Mouse (Mus musculus) heart, embryonic 14.5 days (tissue): ENCODE data around the gene Pde8b. TPM values are rescaled to one million over a fixed set of nuclear protein-coding genes. Genes with fewer than 3 reads are reported as not detected.
"Not testable (repeated sequence)": the region's sequence is repeated elsewhere in the genome, so short reads cannot be mapped to it uniquely, and the experiment has no call there.

Source experiments
- ATAC-seq: fragments of 200-750 bp; cut with Nextera tagmentation; 2 replicates; pipeline ENCODE4 v1.8.0; 2017; ENCODE audit warnings: low read depth, moderate TSS enrichment; ENCODE audit not compliant: insufficient number of reproducible peaks, insufficient read depth, low FRiP score
- H3K27ac ChIP-seq, 2 experiments: fragments of 200-500 bp in 1 of 2; fragments of 300-500 bp in 1 of 2; sonication (generic) in 1 of 2; replicated peaks in 1 of 2; 2 replicates each; pipeline ENCODE4 v1.5.1; 2012 to 2014; ENCODE audit warnings: low read depth in 2 of 2, low read length in 2 of 2, control low read depth in 1 of 2, mild to moderate bottlenecking in 1 of 2, mixed read lengths in 1 of 2; ENCODE audit not compliant: control insufficient read depth in 1 of 2, insufficient read depth in 1 of 2
- H3K27me3 ChIP-seq: fragments of 300-500 bp; sonication (generic); 2 replicates; pipeline ENCODE4 v1.6.1; 2014; ENCODE audit warnings: mild to moderate bottlenecking, low read length, control low read depth; ENCODE audit not compliant: control insufficient read depth, insufficient read depth
- H3K36me3 ChIP-seq: fragments of 300-500 bp; sonication (generic); 2 replicates; pipeline ENCODE4 v1.6.1; 2014; ENCODE audit warnings: mild to moderate bottlenecking, control low read depth, low read length, mixed read lengths; ENCODE audit not compliant: control insufficient read depth, insufficient read depth
- H3K4me1 ChIP-seq, 2 experiments: fragments of 200-500 bp in 1 of 2; fragments of 300-500 bp in 1 of 2; sonication (generic) in 1 of 2; 2 replicates each; pipeline ENCODE4 v1.6.1; 2012 to 2014; ENCODE audit warnings: low read length in 2 of 2, control low read depth in 1 of 2, mixed read lengths in 1 of 2; ENCODE audit not compliant: control insufficient read depth in 2 of 2, insufficient read depth in 2 of 2
- H3K4me2 ChIP-seq: fragments of 300-500 bp; sonication (generic); 2 replicates; pipeline ENCODE4 v1.6.1; 2014; ENCODE audit warnings: mild to moderate bottlenecking, low read length
- H3K4me3 ChIP-seq, 2 experiments: fragments of 200-500 bp in 1 of 2; fragments of 300-500 bp in 1 of 2; sonication (generic) in 1 of 2; 2 replicates each; pipeline ENCODE4 v1.5.1; 2012 to 2014; ENCODE audit warnings: low read length in 2 of 2, mild to moderate bottlenecking in 2 of 2, control low read depth in 1 of 2, low read depth in 1 of 2, moderate library complexity in 1 of 2; ENCODE audit not compliant: control insufficient read depth in 1 of 2, insufficient read depth in 1 of 2
- H3K9ac ChIP-seq: fragments of 300-500 bp; sonication (generic); 2 replicates; pipeline ENCODE4 v1.6.1; 2014; ENCODE audit warnings: mild to moderate bottlenecking, low read length
- H3K9me3 ChIP-seq: fragments of 300-500 bp; sonication (generic); 2 replicates; pipeline ENCODE4 v1.6.1; 2016; ENCODE audit warnings: low read length, control low read depth; ENCODE audit not compliant: control insufficient read depth
- WGBS: fragments of 180-500 bp; shearing (Covaris S2); extraction: QIAGEN DNeasy Blood & Tissue Kit; methylation state at CpG from one replicate; pipeline ENCODE4 v1.1.7; 2014; 5-methylcytosine and 5-hydroxymethylcytosine counted together
- polyA plus RNA-seq: library from polyadenylated mRNA; unstranded; fragments of >200 nt; fragmentation: Nextera tagmentation; extraction: Ambion mirVana; gene quantifications from 2 replicates; pipeline ENCODE4 v1.2.1, GENCODE M21; 2014

The Pde8b gene
- polyA plus RNA-seq, 1 experiment from 2014 or later: 0.99 TPM

DNA sequence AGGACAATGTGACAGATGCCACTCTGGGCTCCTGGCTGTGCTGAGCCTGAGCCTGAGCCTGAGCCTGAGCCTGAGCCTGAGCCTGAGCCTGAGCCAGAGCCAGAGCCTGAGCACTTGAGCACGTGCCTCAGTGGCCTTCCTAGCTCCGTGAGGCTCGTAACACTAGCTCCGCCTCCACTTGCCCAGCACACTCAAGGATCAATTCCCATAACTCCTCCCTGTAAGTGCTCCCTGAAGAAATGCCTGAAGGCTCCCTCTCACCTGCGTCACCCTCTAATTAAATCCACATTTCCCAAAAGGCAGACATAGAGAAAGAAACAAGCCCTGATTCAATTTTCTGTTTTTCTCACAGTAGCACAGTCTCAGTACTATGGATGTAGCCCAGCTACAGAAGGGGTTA, 37.8 kb downstream of the Pde8b start:
- H3K4me3 ChIP-seq: no peak overlapping the region
- H3K9me3 ChIP-seq: no peaks in the 10 kb centered on the region
- H3K4me2 ChIP-seq: no peak overlapping the region
- H3K4me1 ChIP-seq: no peaks in the 10 kb centered on the region
- no peaks in the 10 kb centered on the region for H3K27me3 ChIP-seq
- no peak for ATAC-seq
- 62% methylated on average over 5 of the region's 5 CpGs for WGBS
- no peak overlapping the region for H3K9ac ChIP-seq
- H3K36me3 ChIP-seq: no peaks in the 10 kb centered on the region
- H3K27ac ChIP-seq: no peak overlapping the region

DNA sequence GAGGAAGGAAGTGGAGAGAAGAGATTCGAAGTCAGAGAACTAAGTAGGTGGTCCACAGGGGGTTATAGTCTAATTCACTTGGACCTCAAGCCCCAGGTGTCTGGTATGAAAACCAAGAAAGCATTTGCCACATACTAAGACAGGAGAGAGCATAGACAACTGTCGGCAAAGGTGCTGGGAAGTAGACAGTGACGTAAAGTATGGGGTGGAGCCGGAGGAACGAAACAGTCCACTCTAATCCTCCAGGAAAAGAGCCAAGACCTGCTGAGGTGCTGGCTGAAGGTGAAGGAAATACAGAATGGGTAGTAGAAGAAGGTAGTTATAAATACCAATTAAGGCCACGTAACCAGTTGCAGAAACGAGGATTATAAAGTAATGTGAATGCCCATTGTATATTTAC, 42.8 kb downstream of the Pde8b start:
- 87% methylated on average over 7 of the region's 7 CpGs for WGBS
- not testable (repeated sequence) for H3K4me2 ChIP-seq, H3K9ac ChIP-seq, H3K27me3 ChIP-seq, ATAC-seq, H3K27ac ChIP-seq, H3K4me3 ChIP-seq, H3K4me1 ChIP-seq, H3K9me3 ChIP-seq, H3K36me3 ChIP-seq

DNA sequence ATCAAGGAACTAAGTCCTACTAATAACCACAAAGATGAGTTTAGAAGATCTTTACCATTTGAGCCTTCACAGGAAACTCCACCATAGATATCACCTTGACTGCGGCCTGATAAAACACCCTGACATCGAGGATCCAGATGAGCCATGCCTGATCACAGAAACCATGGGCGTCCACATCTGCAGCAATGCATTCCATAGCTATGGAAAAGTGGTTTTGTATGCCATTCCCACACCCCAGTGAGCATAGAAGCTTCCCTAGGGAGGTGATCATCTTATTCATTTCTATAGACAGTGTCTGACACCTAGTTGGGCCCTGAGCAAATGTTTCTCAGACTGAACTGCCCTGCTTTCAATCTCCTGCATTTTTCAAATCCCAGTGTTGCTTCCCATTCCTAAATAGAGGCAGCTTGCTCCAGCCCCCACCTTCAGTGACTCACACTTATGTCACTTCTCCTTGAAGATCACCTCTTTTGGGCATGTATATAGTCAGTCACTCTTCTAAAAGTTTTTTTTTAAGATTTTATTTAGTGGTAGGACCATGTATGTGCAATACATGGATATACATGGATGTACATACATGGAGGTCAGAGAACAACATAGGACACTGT, 47.9 kb downstream of the Pde8b start:
- no peaks in the 10 kb centered on the region for H3K9me3 ChIP-seq
- no peak overlapping the region for H3K4me3 ChIP-seq
- no peak overlapping the region for H3K27ac ChIP-seq
- no peaks in the 10 kb centered on the region for H3K4me1 ChIP-seq
- WGBS: 73% methylated on average over 3 of the region's 3 CpGs
- no peaks in the 10 kb centered on the region for H3K36me3 ChIP-seq
- no peak for ATAC-seq
- H3K9ac ChIP-seq: no peak overlapping the region
- H3K4me2 ChIP-seq: no peak overlapping the region
- H3K27me3 ChIP-seq: no peaks in the 10 kb centered on the region

DNA sequence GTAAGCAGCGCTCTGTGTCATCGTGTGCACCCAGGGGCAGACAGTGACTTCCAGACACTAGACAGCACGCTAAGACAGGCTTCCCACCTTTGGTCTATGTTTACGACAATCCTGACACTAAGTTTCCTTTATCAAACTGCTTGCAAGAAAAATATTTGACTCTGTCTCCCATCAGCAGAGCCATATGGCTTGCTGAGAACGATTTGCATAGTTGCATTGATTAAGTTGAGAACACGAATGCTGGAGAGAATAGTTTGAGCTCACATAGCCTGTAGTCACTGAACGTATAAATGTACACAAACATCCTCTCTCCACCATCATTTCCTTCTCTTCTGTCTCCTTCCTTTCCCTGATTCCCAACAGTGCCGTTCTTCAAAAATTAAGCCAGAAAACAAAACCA, 49.3 kb downstream of the Pde8b start:
- Histone ChIP-seq H3K27ac (no peak overlapping the region), H3K36me3 (no peaks in the 10 kb centered on the region), H3K9me3 (no peaks in the 10 kb centered on the region), H3K4me1 (no peaks in the 10 kb centered on the region), H3K9ac (no peak overlapping the region), H3K4me3 (no peak overlapping the region), H3K27me3 (no peaks in the 10 kb centered on the region), H3K4me2 (no peak overlapping the region)
- no peak for ATAC-seq
- 69% methylated on average over 8 of the region's 8 CpGs for WGBS

DNA sequence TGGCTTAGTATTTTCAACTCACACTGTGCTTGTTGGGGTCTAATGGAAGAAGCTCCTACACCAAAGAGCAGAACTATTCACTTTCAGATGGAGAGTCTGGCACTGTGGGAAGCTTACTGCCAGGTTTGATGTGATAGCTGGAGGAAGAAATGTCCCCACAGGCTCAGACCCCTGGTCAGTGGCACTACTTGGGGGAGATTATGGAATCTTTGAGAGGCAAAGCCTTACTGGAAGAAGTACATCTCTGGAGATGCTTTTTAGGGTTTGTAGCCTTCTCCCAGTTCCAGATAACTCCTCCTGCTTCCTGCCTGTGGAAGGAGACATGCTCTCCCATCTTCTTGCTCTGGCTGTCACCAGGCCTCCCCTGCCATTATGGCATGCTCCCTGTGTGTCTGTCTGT, 50.1 kb downstream of the Pde8b start:
- Histone ChIP-seq H3K27me3 (no peaks in the 10 kb centered on the region), H3K9ac (no peak overlapping the region), H3K36me3 (no peaks in the 10 kb centered on the region), H3K4me2 (no peak overlapping the region), H3K4me3 (no peak overlapping the region), H3K4me1 (no peaks in the 10 kb centered on the region), H3K27ac (no peak overlapping the region), H3K9me3 (no peaks in the 10 kb centered on the region)
- ATAC-seq: no peak

DNA sequence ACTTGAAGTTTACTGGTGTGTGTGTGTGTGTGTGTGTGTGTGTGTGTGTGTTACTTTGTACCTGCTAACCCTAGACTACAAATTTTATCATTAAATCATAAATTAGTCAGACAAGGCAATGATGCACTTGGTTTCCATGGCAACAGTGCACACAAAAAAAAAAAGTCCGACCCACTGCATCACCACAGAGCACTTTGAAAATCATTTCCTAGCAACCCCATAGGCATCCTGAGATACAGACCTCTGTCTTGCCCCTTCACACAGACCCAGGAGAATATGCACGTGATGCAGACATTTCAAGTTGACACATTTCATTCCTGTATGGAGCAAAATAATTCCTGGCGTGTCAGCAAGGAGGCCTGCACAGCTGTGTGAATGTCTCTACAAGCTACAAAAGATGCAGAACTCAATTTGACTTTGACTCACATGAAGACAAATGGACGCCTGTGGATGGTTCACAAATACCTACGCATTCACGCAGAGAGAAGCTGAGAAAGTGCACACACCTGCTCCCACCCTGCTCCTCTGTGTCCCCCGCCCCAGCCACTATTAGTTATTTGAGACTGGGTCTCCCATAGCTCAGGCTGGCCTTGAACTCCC, 53.9 kb downstream of the Pde8b start:
- no peak overlapping the region for H3K4me2 ChIP-seq
- no peaks in the 10 kb centered on the region for H3K36me3 ChIP-seq
- no peaks in the 10 kb centered on the region for H3K27me3 ChIP-seq
- WGBS: 73% methylated on average over 7 of the region's 7 CpGs
- no peak overlapping the region for H3K9ac ChIP-seq
- no peaks in the 10 kb centered on the region for H3K9me3 ChIP-seq
- H3K4me3 ChIP-seq: no peak overlapping the region
- no peak for ATAC-seq
- H3K4me1 ChIP-seq: no peaks in the 10 kb centered on the region
- H3K27ac ChIP-seq: no peak overlapping the region

DNA sequence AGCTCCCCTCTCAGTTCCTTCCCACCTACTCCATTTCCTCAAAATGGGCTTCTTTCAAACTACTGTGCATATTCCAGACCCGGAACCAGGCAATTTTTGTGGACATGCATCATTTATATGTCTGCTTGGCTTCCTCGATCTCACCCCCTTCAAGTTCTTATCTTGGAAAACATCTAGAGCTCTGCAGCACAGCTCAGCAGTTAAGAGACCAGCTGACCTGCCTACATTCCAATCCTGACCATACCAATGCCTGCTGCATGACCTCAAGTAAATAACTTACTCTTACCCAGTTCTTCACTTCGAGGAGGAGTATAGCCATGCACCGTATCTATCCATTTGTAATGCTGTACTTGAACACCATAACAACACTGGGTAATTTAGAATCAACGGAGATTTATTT, 58.2 kb downstream of the Pde8b start:
- H3K4me1 ChIP-seq: no peaks in the 10 kb centered on the region

DNA sequence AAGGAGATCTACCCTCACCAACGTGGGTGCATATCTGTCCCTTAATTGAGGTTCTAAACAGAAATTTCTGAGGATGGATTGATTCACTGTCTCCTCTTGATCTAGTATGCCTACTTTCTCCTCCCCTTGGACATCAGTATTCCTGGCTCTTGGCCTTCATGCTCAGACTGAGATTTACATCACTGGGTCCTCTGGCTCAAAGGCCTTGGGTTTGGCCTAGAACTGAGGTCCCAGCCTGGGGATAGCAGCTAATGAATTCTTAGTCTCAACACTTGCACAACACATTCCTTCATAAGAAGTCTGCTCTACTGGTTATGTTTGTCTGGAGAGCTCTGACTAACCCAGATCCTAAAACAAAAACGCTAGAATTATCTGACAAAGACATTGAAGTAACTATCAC, 61.0 kb downstream of the Pde8b start:
- H3K4me3 ChIP-seq: no peak overlapping the region
- H3K36me3 ChIP-seq: no peaks in the 10 kb centered on the region
- no peaks in the 10 kb centered on the region for H3K27me3 ChIP-seq
- H3K4me1 ChIP-seq: no peaks in the 10 kb centered on the region
- no peaks in the 10 kb centered on the region for H3K9me3 ChIP-seq
- no peak overlapping the region for H3K4me2 ChIP-seq
- 65% methylated on average over 2 of the region's 2 CpGs for WGBS
- no peak overlapping the region for H3K9ac ChIP-seq
- H3K27ac ChIP-seq: no peak overlapping the region
- no peak for ATAC-seq

More for the DNA sequence above, 58.2 kb downstream of the Pde8b start:
- Histone ChIP-seq H3K4me2 (no peak overlapping the region), H3K27ac (no peak overlapping the region), H3K9me3 (no peaks in the 10 kb centered on the region), H3K4me3 (no peak overlapping the region), H3K9ac (no peak overlapping the region), H3K36me3 (no peaks in the 10 kb centered on the region), H3K27me3 (no peaks in the 10 kb centered on the region)
- WGBS: 81% methylated on average over 5 of the region's 5 CpGs
- ATAC-seq: no peak
